Mouse (Mus musculus): Measurements from ENCODE around the gene Tsc2.

Tsc2 gene

DNA sequence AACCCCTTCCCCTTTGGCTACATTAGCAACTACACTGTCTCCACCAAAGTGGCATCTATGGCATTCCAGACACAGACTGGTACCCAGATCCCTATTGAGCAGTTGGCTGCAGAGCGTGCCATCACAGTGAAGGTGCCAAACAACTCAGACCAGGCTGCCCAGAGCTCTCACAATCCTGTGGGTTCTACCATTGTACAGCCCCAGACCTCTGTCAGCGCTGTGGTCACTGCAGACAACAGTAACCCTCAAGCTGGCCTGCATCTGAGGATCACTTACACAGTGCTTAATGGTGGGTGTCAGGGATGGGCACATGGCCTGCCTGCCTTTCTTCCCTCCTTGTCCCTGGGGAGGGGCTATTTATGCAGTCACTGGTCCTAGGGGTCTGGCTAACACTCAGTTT, 52.1 kb downstream of the Tsc2 start:
- no peak for ATAC-seq (ENCODE audit: insufficient number of reproducible peaks, low FRiP score, low TSS enrichment)

DNA sequence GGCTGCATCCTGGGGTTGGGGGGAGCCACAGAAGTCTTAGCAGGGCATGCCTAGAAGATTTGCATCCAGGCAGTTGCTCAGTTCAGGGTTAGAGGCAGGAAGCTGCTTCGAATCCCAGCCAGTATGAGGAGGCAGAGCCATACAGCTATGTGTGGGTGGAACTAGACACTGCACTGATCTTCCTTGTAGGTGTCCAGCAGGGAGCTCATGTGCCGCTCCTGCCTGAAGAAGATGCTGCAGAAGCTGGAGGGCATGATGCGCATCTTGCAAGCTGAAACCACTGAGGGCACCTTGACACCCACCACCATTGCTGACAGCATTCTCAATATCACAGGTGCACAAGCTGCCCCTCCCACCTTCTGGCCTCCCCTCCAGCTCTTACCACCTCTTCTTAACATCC, 52.9 kb downstream of the Tsc2 start:
- ATAC-seq (ENCODE audit: insufficient number of reproducible peaks, low FRiP score, low TSS enrichment) = no peak

- no peak for ATAC-seq (ENCODE audit: insufficient number of reproducible peaks, low FRiP score, low TSS enrichment)
Observed at GRCm38 (mm10) chr17:24573811-24574210, 58.6 kb downstream of the Tsc2 start.

GRCm38 (mm10) chr17:24572651-24573245, 59.7 kb downstream of the Tsc2 start:
- ATAC-seq (ENCODE audit: insufficient number of reproducible peaks, low FRiP score, low TSS enrichment) = no peak

DNA sequence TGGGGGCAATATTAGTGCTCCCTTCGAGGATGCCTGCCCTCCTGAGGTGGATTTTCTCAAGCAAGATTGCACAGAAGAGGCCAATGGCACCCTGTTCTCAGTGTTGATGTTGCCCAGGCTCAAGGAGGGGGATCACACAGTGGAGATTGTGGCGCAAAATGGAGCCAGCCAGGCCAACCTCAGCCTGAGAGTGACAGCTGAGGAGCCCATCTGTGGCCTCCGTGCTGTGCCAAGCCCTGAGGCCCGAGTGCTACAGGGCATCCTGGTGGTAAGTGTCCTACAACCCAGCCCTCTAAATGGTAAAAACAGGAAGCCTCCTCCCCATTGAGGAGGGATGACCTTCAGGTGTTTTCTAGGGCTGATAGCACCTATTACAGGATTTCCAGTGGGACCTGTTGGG, 62.6 kb downstream of the Tsc2 start:
- ATAC-seq (ENCODE audit: insufficient number of reproducible peaks, low FRiP score, low TSS enrichment) = peak; percentile 22; the same call in 1 of the 2 replicates

DNA sequence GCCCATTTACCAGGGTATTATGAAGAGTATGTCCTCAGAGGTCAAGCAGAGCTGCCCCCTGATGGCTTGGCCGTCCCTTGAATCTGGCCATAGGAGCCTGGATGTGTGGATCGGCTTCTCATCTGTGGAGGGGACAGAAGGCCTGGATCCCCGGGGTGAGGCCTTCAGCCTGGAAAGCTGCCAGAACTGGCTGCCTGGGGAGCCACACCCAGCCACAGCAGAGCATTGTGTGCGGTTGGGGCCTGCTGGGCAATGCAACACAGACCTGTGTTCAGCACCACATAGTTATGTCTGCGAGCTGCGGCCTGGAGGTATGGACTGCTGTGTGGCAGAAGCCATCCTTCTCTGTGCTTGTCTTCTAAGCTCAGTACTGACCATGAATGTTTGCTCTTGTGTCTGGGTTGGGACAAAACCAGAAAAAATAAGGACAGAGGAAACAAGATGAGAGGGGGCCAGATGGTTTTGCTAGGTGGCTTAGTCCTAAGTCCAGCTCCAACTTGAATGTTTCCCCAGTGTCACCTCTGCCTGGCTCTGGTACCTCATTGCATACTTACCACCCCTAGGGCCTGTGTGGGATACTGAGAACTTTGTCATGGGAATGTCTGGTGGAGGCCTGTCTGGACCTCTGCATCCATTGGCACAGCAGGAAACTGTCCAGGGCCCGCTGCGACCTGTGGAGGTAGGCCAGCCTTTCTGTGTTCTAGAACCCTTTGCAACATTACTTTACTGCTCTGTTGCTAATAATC, 65.2 kb downstream of the Tsc2 start:
- no peak for ATAC-seq (ENCODE audit: insufficient number of reproducible peaks, low FRiP score, low TSS enrichment)

- no peak for ATAC-seq (ENCODE audit: insufficient number of reproducible peaks, low FRiP score, low TSS enrichment)
Observed at GRCm38 (mm10) chr17:24565792-24566191, 66.6 kb downstream of the Tsc2 start.

GRCm38 (mm10) chr17:24565092-24565491, 67.3 kb downstream of the Tsc2 start:
- no peak for ATAC-seq (ENCODE audit: insufficient number of reproducible peaks, low FRiP score, low TSS enrichment)

- ATAC-seq (ENCODE audit: insufficient number of reproducible peaks, low FRiP score, low TSS enrichment) = no peak
Observed at GRCm38 (mm10) chr17:24564422-24564821, 68.0 kb downstream of the Tsc2 start.

DNA sequence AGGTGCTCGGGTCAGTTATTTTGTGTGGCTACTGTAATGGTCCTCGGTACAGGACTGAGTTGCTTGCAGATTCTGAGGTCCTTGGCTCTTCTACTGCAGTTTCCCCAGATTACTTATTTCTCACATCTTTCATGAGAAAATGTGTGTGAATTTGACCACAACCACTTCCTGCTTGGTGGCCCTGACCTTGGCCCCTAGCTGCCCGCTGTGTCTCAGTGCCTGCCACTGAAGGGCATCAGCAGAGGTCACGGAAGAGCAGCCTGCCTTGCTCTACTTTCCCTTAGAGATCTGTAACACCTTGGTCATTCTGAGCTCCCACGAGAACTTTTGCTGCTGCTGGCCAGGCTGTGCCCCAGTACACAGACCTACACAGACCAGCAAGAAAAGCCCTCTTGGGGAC, 68.8 kb downstream of the Tsc2 start:
- ATAC-seq (ENCODE audit: insufficient number of reproducible peaks, low FRiP score, low TSS enrichment) = no peak

DNA sequence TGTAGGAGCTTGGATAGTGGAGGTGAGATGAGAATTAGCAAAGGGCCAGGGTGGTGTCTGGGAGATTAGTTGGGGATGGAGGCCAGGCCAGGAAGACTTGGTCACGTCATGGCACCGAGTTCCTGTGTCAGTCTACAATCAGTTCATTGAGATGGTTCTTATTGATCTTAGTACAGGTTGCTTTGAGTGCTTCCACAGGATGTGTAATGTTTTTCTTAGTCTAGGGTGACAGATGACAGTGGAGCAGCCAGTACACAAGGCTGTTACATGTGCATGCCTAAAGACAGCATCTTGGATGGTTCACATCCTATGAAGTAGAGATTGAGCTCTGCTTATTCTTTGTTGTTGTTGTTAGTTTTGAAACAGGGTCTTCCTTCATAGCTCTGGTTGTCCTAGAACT, 70.8 kb downstream of the Tsc2 start:
- no peak for ATAC-seq (ENCODE audit: insufficient number of reproducible peaks, low FRiP score, low TSS enrichment)

DNA sequence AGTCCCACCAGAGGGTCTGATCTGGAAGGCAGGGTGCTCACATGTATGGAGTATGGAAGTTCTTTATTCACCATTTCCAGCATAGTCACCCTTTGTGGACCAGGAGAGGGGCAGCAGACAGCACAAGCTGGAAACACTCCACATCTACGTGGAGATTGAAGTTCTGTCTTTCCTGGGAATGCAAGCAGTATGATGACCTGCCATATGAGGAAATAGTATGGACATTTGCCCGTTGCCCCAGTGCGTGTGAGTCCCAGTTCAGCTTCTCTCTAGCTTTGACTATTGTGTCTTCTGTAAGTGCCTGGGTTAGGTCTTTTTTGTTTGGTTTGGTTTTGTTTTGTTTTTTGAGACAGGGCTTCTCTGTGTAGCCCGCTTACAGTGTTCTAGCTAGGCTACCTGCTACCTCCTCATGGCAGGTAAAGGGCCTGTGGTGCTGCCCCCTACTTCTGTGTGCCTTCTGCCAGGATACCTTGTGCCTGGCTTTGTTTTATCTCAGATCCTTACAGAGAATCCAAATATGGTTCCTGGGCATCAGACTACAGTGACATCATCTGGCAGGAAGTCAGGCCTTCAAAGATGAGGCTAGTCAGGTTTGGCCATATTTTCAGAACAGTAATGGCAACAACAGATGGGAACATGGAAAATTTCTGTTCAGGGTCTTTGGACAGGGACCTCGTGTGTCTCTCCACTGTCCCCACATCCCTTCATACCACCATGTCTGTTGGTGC, 72.0 kb downstream of the Tsc2 start:
- ATAC-seq (ENCODE audit: insufficient number of reproducible peaks, low FRiP score, low TSS enrichment) = no peak; the same call in 1 of the 2 replicates

GRCm38 (mm10) chr17:24559146-24559545, 73.3 kb downstream of the Tsc2 start:
- no peak for ATAC-seq (ENCODE audit: insufficient number of reproducible peaks, low FRiP score, low TSS enrichment)

- ATAC-seq (ENCODE audit: insufficient number of reproducible peaks, low FRiP score, low TSS enrichment) = no peak
Observed at GRCm38 (mm10) chr17:24558600-24559099, 73.8 kb downstream of the Tsc2 start.

- ATAC-seq (ENCODE audit: insufficient number of reproducible peaks, low FRiP score, low TSS enrichment) = no peak
Observed at GRCm38 (mm10) chr17:24557091-24557490, 75.3 kb downstream of the Tsc2 start.

DNA sequence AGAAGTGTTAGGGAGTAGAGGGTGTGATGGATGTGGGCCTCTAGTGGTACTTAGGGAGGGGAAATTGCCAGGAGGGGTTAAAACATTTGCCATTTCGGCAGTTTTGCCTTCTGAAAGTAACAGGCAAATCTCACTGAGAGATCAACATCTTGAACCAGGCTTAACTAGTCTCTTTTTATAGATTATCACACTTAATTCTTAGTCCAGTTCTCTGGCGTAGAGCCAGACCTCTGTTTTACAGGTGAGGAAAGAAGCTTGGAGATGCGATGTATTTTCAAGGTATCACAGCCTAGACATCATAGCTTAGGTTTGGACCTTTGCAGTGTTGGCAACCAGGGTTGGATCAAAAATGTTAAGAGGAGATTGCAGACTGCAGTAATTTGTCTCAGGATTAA, 81.4 kb downstream of the Tsc2 start:
- ATAC-seq (ENCODE audit: insufficient number of reproducible peaks, low FRiP score, low TSS enrichment) = no peak

GRCm38 (mm10) chr17:24550416-24551049, 81.9 kb downstream of the Tsc2 start:
- peak; percentile 63; the same call in 1 of the 2 replicates for ATAC-seq (ENCODE audit: insufficient number of reproducible peaks, low FRiP score, low TSS enrichment)

GRCm38 (mm10) chr17:24549618-24550415, 82.6 kb downstream of the Tsc2 start, which contains the start of gene Pkd1:
Pkd1 (plus strand) TSS chr17:24549834.
- ATAC-seq (ENCODE audit: insufficient number of reproducible peaks, low FRiP score, low TSS enrichment) = peak; percentile 84

DNA sequence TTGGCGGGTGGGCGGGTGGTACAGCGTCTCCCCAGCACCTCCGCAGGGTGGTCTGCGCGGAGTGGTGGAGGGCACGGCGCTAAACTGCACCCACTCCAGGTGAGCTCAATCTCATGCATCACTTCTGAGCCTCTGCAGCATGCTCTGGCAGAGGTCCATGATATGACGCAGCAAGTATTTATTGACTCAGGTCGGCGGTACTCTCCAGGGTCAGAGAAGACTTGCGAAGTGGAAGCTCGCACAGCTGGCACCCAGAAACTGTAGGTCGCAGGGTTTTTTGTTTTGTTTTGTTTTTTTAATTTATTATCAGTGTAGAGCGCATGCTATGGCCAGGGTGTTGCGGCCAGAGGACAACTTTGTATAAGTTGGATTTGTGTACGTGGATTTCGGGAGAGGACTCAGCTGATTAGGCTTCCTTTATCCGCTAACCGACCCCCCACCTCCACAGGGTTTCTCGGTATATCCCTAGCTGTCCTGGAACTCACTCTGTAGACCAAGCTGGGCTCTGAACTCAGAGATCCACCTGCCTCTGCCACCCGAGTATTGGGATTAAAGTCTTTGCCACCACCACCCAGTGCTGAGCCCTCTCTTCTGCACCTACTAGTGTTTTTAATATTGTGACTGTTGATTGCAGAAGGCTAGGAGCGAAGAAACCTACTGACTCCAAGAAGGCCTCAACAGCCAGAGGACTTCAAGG, 83.4 kb downstream of the Tsc2 start:
- no peak for ATAC-seq (ENCODE audit: insufficient number of reproducible peaks, low FRiP score, low TSS enrichment)

All from cerebellum, adult (tissue).